Mouse (Mus musculus): ENCODE data around the gene Pros1.

The Pros1 gene

GRCm38 (mm10) chr16:62854191-62855068 lies at the start of gene Pros1:
Gene Pros1 (plus strand): TSS chr16:62854307.
- DNase-seq (ENCODE audit: low spot score), result peak; percentile 11

GRCm38 (mm10) chr16:62804621-62805020 lies 49.5 kb upstream of the Pros1 start:
- DNase-seq (ENCODE audit: low spot score), result no peak

GRCm38 (mm10) chr16:62807249-62807979 lies 46.7 kb upstream of the Pros1 start:
- no peak for DNase-seq (ENCODE audit: low spot score)

GRCm38 (mm10) chr16:62810855-62811254 lies 43.3 kb upstream of the Pros1 start:
- DNase-seq (ENCODE audit: low spot score), result no peak

GRCm38 (mm10) chr16:62813790-62814189 lies 40.3 kb upstream of the Pros1 start:
- DNase-seq (ENCODE audit: low spot score), result no peak

GRCm38 (mm10) chr16:62814491-62814890 lies 39.6 kb upstream of the Pros1 start, which contains the start of gene Stx19:
Gene Stx19 (plus strand): TSS chr16:62814676.
- DNase-seq (ENCODE audit: low spot score), result no peak

- no peak for DNase-seq (ENCODE audit: low spot score)
Observed at GRCm38 (mm10) chr16:62822472-62822871, 31.6 kb upstream of the Pros1 start.

GRCm38 (mm10) chr16:62826156-62827001 lies 27.7 kb upstream of the Pros1 start:
- DNase-seq (ENCODE audit: low spot score), result no peak

GRCm38 (mm10) chr16:62832027-62832426 lies 22.1 kb upstream of the Pros1 start:
- no peak for DNase-seq (ENCODE audit: low spot score)

- no peak for DNase-seq (ENCODE audit: low spot score)
Observed at GRCm38 (mm10) chr16:62832481-62832880, 21.6 kb upstream of the Pros1 start.

GRCm38 (mm10) chr16:62834016-62834735 lies 19.9 kb upstream of the Pros1 start:
- DNase-seq (ENCODE audit: low spot score), result no peak

GRCm38 (mm10) chr16:62845341-62845740 lies 8.8 kb upstream of the Pros1 start:
- DNase-seq (ENCODE audit: low spot score), result no peak

- DNase-seq (ENCODE audit: low spot score), result peak; percentile 66
Observed at GRCm38 (mm10) chr16:62846498-62847312, 7.4 kb upstream of the Pros1 start, which contains the start of gene Arl13b. Gene Arl13b (minus strand): TSS chr16:62847040.

GRCm38 (mm10) chr16:62852464-62853252 lies 1.4 kb upstream of the Pros1 start:
- DNase-seq (ENCODE audit: low spot score), result no peak

GRCm38 (mm10) chr16:62853611-62854126 lies 438 bp upstream of the Pros1 start:
- DNase-seq (ENCODE audit: low spot score), result no peak

GRCm38 (mm10) chr16:62855385-62855784 lies 1.3 kb downstream of the Pros1 start:
- DNase-seq (ENCODE audit: low spot score), result no peak

- DNase-seq (ENCODE audit: low spot score), result no peak
Observed at GRCm38 (mm10) chr16:62856273-62856672, 2.2 kb downstream of the Pros1 start.

GRCm38 (mm10) chr16:62857498-62857897 lies 3.4 kb downstream of the Pros1 start:
- DNase-seq (ENCODE audit: low spot score), result no peak

GRCm38 (mm10) chr16:62858018-62858417 lies 3.9 kb downstream of the Pros1 start:
- no peak for DNase-seq (ENCODE audit: low spot score)
